ENCODE assay signal across 11 mouse cellular contexts in the genomic region with DNA sequence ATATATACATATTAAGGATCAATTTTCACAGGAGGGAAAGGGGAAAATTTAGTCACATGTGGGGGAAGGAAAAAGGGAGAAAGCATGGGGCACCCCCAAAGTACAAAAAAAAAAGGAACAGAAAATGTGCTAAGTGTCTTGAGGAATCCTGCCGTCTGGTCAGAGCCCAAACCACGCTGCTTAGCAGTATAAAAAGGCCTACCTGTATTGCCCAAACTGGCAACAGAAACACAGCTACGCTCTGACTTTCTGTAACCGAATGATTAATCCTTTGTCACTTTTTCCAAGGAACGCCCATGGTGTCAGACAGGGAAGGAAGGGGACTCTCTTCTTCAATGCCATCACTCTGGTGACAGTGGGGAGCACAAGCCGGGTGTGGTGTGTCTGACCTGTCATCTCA.
"Had no signal": no experiment of that assay in that cellular context is flagged by ENCODE, and none has a peak within 500 bp of the region (broad histone marks: within the 10 kb centered on the region; RNA-seq: fewer than 3 reads in every experiment).

No protein-coding gene starts in this region.

- H3K36me3 ChIP-seq: lung, embryonic 15.5 days; stomach, embryonic 15.5 days had no signal

- H3K4me1 ChIP-seq: midbrain, embryonic 13.5 days had no signal

- H3K9ac ChIP-seq: kidney, embryonic 15.5 days; limb, embryonic 15.5 days; lung, embryonic 15.5 days; midbrain, embryonic 13.5 days; neural tube, embryonic 15.5 days; stomach, embryonic 15.5 days had no signal

- H3K27me3 ChIP-seq: kidney, embryonic 15.5 days; limb, embryonic 15.5 days; midbrain, embryonic 13.5 days; neural tube, embryonic 15.5 days; stomach, embryonic 15.5 days had no signal

- H3K9me3 ChIP-seq: kidney, embryonic 15.5 days; limb, embryonic 15.5 days; lung, embryonic 15.5 days; midbrain, embryonic 13.5 days; neural tube, embryonic 15.5 days; stomach, embryonic 15.5 days had no signal

- H3K4me3 ChIP-seq: kidney, embryonic 15.5 days; limb, embryonic 15.5 days; lung, embryonic 15.5 days; midbrain, embryonic 13.5 days; neural tube, embryonic 15.5 days; stomach, embryonic 15.5 days had no signal

- DNase-seq: kidney, adult 2 months; kidney, postnatal 14 days; layer of hippocampus, adult 9-11 months; layer of hippocampus, postnatal 36 days; thymus, postnatal 36 days had no signal

- H3K27ac ChIP-seq: limb, embryonic 15.5 days; lung, embryonic 15.5 days; midbrain, embryonic 13.5 days; stomach, embryonic 15.5 days had no signal

- H3K4me2 ChIP-seq: kidney, embryonic 15.5 days; limb, embryonic 15.5 days; lung, embryonic 15.5 days; midbrain, embryonic 13.5 days; neural tube, embryonic 15.5 days; stomach, embryonic 15.5 days had no signal

- ATAC-seq: midbrain, embryonic 13.5 days had no signal
